Mouse (Mus musculus) left cerebral cortex, adult 9 months (tissue): Measurements from ENCODE around the gene Fosl1.
"Not testable (repeated sequence)": the region's sequence is repeated elsewhere in the genome, so short reads cannot be mapped to it uniquely, and the experiment has no call there.

Experiments
- DNase-seq, 2 experiments: peaks; one replicate each; pipeline ENCODE4 v3.0.0; 2022; ENCODE audit warnings: low spot score in 2 of 2

Gene Fosl1

GRCm38 (mm10) chr19:5481398-5481797 is 34.1 kb downstream of the Fosl1 start:
- DNase-seq, result no peak

DNA sequence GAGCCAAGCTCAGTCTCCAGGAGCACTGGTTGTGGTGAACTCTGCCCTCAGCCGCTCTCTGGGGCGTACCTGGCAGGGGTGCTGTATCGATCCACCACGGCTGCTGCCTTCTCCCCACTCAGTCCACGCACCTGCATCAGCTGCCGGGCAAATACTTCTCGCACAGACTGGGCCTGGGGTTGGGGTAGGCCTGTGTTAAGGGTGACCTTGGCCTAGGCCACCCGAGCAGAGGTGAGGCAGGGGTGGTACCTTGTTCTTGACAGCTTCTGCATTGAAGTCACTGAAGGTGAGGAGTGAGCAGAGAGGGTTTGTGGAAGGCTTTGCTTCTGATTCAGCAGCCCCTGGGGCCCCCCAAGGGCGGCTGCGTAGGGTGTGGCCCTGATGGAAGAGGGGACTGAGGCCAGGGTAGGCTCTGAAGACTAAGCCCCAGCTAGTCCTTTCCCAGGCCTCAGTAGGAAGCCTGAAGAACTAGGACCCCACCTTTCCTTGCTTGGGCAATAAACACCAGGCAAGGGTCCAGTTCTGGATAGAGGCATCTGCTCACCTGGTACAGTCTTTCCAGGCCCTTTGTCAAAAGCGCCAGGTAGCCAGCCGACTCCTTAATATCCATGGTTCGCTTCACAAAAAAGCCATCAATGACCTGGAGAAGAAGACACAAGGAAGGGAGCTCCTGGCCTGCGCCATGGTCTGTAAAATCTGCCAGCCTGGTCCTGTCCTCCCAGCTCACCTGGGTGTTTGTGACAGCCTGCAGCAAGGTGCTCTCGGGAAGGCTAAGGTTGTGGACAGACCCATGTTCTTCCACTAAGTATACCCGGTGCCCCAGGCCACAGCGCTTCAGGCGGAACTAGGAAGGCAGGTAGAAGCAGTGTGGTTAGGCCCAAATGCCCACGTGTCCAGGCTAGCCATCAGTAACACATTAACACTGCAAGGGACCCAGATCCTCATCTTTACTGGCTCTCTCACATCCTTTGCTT is 36.3 kb downstream of the Fosl1 start:
- no peak for DNase-seq

DNA sequence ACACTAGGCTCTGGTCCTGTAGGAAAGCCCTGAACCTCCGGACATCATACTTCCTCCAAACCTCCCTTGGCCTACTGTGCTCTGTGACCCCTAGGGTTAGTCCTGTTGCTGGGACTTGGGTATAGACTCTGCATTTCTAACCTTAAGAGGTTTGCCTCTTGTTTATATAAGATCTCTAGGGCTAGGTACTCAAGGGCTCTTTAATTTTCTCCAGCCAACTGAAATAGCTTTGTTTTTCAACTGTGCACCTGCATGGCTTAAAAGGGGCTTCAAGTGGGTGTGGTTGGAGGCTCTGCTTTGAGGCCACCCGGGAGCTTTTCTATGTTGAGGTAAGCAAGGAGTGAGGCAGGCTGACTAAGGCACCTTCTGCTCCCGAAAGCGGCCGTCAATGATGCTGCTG is 37.1 kb downstream of the Fosl1 start:
- no peak for DNase-seq

DNA sequence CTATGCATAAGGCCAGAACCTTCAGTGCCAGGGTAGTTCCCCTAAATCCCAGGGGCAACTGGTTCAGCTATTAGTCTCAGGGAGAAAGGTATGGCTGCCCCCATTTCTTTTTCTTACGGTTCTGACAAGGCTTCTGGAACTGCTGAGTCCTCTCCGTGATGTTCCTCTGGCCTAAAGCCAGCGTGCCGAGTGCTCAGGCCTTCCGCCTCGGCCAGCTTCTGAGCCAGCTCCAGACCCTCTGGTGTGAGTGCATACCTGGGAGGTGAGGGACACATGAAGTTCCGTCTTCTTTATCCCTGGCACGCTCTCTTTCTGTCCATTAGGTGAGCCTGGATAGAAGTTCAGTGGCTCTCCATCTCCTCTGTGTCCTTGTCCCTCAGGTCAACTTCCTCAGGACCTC is 38.0 kb downstream of the Fosl1 start:
- DNase-seq, result no peak

DNA sequence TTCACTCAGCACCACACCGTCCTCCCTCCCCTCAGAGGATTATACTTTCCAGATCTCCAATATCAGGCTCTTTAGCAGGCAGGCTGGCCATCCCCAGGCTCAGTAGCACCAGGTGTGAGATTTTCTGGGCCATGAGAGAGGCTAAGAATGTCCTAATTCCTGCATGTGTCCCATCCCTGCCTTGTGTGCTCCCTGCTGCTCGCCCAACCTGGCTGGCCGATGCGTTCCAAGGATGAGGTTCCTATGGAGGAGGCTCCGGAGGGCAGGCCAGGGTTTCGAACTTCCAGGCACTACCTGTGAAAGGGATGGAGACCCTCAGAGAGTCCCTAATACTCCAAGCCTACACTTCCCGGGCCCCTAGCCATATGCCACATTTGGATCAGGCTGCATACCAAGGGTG is 38.5 kb downstream of the Fosl1 start:
- DNase-seq, result no peak

- DNase-seq, result no peak
These were observed 38.9 kb downstream of the Fosl1 start for GRCm38 (mm10) chr19:5486286-5486685.

- no peak for DNase-seq
These were observed 39.4 kb downstream of the Fosl1 start for GRCm38 (mm10) chr19:5486771-5487170.

GRCm38 (mm10) chr19:5487768-5488550 is 40.6 kb downstream of the Fosl1 start, which contains the start of gene Mus81:
Gene Mus81 (minus strand): TSS chr19:5488402.
- DNase-seq, result peak; percentile 89 to 97

DNA sequence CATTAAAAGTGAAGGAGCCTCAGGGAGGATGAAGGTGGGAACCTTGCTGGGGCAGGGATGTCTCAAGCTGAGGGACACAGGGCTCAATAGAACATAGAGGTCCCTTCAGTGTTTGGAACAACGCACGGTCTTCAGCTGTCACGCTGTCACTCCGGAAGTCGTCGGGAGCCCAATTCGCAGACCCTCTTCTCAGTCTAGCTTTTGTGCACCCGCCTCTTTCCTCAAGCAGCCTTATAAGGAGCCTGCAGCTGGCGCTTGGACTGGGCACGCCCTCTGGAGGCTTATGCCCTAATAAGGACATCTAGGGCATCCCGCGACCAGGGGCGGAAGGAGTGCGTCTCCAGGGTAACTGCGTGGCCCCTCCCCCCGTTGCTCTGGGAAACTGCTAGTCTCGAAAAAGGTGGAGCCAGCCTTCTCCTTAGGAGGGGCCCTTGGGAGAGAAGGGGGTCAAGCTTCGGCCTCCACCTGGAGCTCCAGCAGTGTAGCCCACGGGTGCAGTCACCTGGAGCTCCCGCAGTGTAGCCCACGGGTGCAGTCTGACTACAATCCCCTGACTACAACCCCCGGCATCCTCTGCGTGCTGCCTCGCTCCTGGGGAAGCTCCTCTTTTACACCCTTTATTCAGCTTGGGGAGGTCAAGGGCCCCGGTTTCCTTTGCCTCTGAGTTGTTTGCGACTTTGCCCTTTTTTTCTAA is 41.7 kb downstream of the Fosl1 start:
- peak; percentile 96 to 98 for DNase-seq

DNA sequence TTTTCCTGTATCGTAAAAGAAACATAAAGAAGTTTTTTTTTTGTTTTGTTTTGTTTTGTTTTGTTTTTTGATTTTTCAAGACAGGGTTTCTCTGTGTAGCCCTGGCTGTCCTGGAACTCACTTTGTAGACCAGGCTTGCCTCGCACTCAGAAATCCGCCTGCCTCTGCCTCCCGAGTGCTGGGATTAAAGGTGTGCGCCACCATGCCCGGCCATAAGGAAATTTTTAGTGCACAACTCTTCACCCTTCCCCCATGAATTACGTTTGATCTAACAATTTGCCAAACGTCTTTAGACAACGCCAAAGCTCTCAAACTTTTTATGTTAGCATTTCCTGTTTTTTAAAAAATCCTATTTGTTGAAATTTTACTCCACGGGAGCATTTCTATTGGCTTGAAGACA is 42.4 kb downstream of the Fosl1 start:
- not testable (repeated sequence) for DNase-seq

DNA sequence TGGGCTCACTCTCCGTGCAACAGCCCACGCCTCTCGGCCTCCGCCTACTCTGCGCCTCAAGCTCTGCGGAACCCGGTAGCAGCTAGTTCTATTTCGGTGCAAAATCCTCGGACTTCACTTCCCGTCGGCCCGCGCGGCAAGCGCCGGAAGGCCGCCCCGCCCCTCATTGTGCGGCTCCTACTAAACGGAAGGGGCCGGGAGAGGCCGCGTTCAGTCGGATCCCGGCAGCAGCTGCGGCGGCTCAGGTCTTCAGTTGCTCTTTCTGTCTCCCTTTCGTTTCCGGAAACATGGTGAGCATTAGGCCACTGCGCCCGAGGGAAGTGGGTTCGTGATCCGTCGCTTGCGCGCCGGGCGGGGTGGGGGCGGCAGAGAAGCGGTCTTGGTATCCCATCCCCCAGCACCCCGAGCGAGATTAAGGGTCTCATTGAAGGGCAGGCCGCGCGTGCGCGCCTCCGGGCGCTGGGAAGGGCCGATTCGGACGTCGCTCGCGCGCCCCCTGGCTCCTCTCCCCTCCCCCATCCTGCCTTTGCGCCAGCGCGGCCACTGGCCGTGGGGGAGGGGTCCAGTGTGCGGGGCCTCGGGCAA is 43.1 kb downstream of the Fosl1 start, which contains the start of gene Cfl1:
Cfl1 (plus strand) TSS at position 143 of the 585 bp plus-strand sequence.
- DNase-seq, result peak; percentile 88 to 96

DNA sequence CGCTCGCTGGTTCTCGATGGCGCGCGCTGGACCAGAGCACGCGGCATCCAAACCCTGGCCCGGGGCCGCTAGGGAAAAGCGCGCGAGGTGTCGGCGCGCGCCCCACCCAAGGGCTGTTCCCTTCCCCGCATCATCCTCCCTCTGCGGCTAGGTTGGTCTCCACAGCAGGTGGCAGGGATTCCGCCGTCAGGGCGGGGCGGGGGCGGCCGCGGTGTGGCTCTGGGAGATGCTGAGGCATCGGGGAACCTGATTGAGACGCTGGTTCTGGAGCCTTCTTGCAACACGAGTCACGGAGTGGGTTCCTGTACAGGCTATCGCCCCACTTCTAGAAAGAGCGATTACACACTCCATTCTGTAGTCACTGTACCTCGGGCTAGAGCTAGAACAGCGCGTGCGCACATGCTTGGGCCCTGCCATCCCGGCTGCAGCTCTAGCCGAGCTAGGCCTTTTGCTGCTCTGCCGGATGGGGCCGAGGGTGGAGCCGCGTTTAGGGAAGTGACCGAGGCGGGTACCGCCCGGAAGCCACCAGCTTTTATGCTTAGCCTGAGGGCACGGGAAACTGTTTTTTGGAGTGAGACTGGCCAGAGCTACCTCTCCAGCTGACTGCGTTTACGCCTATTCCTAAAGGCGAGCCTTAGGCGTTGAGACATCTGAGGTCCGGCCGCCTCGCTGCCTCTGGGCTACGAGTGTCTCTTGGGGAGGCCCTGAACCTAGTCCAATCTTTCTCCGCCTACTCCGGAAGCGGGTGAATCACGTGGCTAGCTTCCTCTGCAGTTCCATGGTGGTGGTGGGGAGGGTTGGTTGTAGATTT is 43.8 kb downstream of the Fosl1 start:
- peak in 1 of 2 experiments; percentile 84 for DNase-seq

GRCm38 (mm10) chr19:5492641-5493040 is 45.3 kb downstream of the Fosl1 start:
- DNase-seq, result no peak

GRCm38 (mm10) chr19:5493301-5493721 is 46.0 kb downstream of the Fosl1 start:
- DNase-seq, result not testable (repeated sequence)

DNA sequence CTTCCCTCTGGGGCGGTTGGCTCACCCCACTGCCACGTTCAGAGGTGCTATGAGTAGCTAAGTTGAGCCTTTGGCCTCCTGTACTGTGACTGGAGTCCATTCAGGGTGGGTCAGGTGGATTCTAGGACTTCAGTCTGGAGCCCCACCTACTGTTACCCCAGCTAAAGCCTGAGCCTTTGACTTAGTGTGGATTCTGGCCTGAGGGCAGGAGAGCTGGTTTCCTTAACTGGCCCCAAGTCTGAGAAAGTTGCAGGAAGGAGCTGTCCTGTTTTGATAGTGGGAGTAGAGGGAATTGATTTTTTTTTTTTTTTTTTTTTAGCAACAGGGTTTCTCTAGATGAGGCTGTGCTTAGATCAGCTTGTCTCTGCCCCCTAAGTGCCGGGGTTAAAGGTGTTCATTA is 47.0 kb downstream of the Fosl1 start:
- no peak for DNase-seq

DNA sequence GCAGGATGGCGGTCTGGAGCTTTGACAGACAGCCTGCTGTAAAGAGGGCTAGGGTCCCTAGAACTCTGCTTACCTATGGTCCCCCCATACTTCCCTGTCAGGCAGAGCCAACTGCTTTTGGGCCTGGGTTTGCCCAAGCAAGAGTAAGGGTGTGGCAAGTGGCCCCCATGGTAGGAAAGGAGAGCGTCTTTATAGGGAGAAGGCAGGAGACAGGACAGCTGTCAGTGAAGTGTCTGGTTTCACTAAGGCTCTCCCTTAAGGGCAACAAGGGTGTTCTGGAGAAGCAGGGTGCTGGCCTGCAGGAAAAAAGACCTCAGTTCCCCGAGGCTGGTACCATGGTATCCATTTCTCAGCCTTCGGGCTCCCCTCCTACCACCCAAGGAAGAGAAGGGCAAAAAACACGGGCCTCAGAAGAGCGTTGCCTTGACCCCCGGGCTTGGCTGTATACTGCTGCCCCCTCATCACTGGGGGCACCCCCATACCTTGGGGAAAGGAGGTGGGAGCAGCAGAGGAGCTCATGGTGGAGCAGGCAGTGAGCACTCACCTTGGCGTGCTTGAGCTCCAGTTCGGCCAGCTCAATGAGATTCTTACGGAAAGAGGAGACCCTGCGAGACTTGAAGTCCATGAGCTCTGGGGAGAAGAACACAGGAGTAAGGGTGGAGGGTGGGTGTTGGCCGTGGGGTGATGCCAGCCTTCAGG is 48.2 kb downstream of the Fosl1 start:
- no peak for DNase-seq

DNA sequence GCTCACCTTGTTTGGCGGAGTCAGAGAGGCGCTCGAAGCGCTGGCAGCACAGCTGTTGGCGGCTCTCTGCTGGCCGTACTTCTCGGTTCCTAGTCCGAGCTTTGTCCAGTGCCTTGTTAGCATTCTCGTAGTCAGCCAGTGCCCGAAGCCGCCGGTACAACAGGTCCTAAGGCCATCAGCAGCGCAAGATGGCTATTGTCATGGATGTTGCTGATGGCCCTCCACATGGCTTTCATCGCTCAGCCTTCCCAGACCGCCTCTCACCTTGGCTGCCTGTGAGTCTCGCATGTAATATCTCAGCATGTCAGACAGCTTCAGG is 48.7 kb downstream of the Fosl1 start:
- DNase-seq, result peak in 1 of 2 experiments; percentile 1

- DNase-seq, result no peak
These were observed 53.1 kb downstream of the Fosl1 start for GRCm38 (mm10) chr19:5500330-5500875.

DNA sequence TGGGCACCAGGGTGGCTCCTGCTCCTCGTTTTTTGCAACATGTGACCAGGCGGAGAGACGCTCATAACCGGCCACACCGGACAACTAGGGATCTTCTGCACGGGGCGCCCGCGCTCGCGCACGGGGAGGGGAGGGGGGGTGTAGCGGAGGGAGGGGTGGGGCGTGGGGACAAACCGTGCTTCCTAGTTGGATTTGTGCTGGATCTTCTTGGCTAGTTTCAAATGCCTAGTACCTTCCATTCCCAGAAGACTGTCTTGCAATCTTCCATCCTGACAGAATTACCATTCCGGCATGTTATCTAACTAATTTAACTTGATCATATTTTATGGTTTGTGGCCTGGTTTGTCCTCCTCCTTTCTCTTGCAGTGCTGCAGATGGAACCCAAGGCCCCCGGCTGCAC is 56.3 kb downstream of the Fosl1 start, which contains the start of gene 1700020D05Rik:
1700020D05Rik (minus strand) TSS at position 101 of the 400 bp plus-strand sequence.
- DNase-seq, result no peak
